Mouse (Mus musculus) ES-E14 (cell line): ENCODE results near the gene Slc35f1.

Experiments used
- CHD2 ChIP-seq: IDR thresholded peaks from 2 replicates; pipeline ENCODE4 v1.6.1; 2014; ENCODE audit warnings: mild to moderate bottlenecking, low read depth, low read length, inconsistent platforms
- HCFC1 ChIP-seq: IDR thresholded peaks from 2 replicates; pipeline ENCODE4 v1.6.1; 2012; ENCODE audit warnings: low read length, inconsistent platforms, borderline replicate concordance; ENCODE audit not compliant: insufficient read depth
- MAFK ChIP-seq: IDR thresholded peaks from 2 replicates; pipeline ENCODE4 v1.6.1; 2014; ENCODE audit warnings: mild to moderate bottlenecking, low read depth, low read length, inconsistent platforms; ENCODE audit not compliant: insufficient read depth
- ZC3H11A ChIP-seq: IDR thresholded peaks from 2 replicates; pipeline ENCODE4 v1.6.1; 2012; ENCODE audit warnings: low read depth, mild to moderate bottlenecking, inconsistent platforms, low read length, borderline replicate concordance
- ZNF384 ChIP-seq: IDR thresholded peaks from 2 replicates; pipeline ENCODE4 v1.6.1; 2012; ENCODE audit warnings: low read depth, low read length, inconsistent platforms

- no peak for TF ChIP-seq CHD2
- TF ChIP-seq ZNF384: no peak
- no peak for TF ChIP-seq HCFC1
- TF ChIP-seq ZC3H11A: no peak
- TF ChIP-seq MAFK: no peak
Observed at GRCm38 (mm10) chr10:52715146-52715545, 24.8 kb downstream of the Slc35f1 start.
